Mouse (Mus musculus) WW6 (cell line): ENCODE data around the gene Tprkb.
"Not testable (repeated sequence)": the region's sequence is repeated elsewhere in the genome, so short reads cannot be mapped to it uniquely, and the experiment has no call there.

Experiments
- DNase-seq: peaks from one replicate; pipeline ENCODE4 v3.0.0-alpha.2; 2013; ENCODE audit warnings: low read depth, low spot score

Gene Tprkb

DNA sequence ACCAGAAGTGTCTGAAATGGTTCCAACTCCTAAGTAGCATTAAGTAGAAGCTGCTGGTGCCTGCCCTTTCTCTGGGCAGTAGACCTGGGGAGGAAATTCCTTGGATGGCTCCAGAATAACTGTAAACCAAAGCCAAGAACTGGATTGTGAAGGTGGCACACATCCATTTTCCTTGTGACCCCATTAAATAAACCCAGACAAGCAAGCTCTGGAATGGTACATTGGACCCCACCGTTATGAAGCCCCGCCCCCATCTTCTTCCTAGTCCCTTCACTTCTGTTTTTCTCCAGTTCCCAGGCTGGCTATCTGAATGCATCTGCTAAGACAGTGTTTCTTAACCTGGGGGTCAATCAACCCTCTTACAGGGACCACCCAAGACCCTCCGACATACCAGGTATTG, at the start of gene Tprkb:
Gene Tprkb (plus strand): TSS at position 279 of the 400 bp plus-strand sequence.
- DNase-seq = no peak

- no peak for DNase-seq
Observed at GRCm38 (mm10) chr6:85862565-85862964, 49.1 kb upstream of the Tprkb start.

DNA sequence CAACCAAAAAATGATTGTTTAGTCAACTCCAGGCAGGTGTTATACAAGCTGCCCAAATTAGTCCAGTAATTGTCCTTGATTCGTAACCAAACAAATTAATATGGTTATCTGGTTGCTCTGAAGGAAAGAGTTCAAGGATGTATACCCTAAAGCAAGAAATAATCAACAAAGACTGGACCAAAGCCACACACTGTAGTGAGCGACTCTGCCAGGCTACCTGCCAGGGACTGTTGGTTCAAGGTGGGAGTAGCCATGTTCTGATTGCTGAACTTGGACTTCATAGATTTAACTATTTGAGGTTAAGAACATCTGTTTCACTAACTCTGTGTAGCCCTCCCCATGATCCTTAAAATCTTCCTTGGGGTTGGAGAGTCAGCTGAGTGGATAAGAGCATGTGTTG, 48.5 kb upstream of the Tprkb start:
- no peak for DNase-seq

GRCm38 (mm10) chr6:85863840-85864239, 47.8 kb upstream of the Tprkb start:
- no peak for DNase-seq

DNA sequence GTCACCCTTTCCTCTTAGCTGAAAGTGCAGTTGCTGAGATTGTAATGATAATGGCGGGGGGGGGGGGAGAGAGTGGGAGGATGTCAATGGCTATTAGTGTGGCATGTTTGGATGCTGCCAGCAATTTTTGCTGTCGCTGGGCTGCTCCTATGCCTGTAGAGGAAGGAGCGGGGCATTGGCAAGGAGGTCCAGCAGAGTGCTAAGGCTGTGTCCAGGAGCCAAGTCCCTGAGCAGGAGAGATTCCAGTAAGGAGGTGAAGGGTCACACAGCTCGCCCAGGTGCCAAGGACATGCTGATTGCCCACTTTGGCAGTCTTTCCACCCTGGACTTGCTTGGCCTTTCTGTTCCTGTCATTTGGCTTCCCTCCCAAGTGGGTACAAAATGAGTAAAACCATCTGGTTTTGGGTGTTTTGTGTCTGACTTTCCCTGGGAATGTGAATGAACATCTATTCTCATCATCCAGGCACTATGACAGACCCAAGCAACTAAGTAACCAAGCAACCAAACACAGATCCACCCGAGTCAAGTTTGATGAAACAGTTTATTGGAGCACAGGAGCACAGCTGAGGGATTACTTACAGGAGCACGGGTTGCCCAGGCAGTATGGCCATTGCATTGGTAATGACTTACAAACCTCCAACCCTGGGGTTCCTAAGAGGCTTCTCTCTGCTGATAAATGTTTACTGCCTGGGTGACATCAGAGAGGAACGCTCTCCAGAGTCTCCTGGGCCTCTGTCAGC, 46.6 kb upstream of the Tprkb start:
- not testable (repeated sequence) for DNase-seq

GRCm38 (mm10) chr6:85866166-85866565, 45.5 kb upstream of the Tprkb start:
- DNase-seq = not testable (repeated sequence)

DNA sequence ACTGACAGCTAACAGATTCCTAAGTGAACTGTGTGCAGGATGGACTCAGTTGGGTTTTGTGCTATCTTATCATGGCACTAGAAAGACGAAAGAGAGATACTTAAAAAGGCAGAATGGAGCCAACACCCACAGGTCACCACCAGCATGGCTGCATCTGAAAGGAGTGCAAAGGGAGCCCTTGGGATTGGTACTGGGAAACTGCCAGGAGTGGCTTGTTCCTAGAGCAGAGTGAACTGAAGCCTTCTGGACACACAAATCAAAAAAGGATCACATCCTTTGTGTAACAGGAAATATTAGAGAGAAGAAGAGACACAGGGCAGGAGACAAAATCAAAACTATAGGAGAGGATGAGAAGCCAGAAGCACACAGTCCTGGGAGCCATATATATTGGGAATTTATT, 44.7 kb upstream of the Tprkb start:
- DNase-seq = not testable (repeated sequence)

DNA sequence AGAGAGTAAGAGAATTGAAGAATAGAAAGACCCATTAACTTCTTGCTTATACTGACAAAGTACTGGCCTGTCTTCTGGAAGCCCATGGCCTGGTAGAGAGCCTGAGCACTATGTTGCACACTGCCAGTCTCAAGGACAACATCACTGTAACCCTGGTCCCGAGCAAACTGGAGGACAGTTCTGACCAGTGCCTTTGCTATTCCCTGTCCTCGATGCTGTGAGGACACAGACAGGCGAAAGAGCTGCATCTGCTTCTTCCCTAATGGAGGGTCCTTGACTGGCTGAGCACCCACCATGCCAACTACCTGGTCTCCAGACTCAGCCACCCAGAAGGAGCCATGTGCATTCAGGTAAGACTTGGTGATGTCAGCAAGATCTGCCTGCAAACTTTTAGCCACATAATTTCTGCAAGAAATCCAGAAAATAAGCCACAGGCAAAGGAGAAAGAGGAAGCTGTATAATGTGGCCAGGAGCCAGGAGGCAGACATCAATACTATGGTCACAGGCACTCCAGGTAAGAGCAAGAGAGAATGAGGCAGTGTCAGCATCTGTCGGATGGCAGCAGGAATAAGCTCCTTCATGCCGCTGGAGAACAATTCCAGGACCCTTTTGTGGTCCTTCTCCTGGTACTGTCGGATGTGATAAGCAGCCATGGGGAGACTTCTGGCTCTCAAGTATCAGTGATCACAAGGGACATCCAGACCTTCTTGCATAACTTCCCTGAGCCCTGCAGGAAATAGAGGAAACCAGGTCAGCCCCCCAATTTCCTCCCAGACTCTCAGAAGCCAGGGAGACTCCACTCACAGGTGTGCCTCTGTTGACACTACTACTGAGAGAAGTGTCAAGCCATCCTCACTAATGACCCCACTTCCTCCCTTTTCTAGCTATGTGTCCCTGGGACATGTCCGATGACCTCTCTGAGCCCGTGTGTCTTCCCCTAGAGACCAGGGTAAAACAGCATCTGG, 43.7 kb upstream of the Tprkb start:
- DNase-seq = no peak

GRCm38 (mm10) chr6:85869006-85869405, 42.7 kb upstream of the Tprkb start, which contains the start of gene Nat8f2:
Gene Nat8f2 (minus strand): TSS chr6:85869158.
- DNase-seq = not testable (repeated sequence)

DNA sequence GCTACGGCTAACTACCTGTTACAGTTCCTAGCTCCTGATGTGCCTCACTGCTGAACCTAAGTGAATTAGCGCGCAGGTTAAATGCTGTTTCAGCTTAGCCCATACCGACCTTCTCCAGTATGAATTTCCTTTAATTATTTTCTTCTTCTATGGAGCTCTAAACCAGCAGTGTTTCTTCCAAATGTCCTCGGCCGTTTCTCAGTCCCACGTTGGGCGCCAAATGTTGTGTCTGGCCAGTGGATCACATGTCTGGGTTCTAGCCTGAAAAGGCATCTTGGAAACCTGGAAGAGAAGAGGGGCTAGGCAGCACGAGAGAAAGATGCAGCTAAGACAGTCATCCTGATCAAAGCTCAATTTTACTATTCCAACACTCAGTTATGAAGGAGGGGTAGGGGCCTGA, 28.4 kb upstream of the Tprkb start:
- not testable (repeated sequence) for DNase-seq

- DNase-seq = no peak
Observed at GRCm38 (mm10) chr6:85884311-85884710, 27.4 kb upstream of the Tprkb start.

DNA sequence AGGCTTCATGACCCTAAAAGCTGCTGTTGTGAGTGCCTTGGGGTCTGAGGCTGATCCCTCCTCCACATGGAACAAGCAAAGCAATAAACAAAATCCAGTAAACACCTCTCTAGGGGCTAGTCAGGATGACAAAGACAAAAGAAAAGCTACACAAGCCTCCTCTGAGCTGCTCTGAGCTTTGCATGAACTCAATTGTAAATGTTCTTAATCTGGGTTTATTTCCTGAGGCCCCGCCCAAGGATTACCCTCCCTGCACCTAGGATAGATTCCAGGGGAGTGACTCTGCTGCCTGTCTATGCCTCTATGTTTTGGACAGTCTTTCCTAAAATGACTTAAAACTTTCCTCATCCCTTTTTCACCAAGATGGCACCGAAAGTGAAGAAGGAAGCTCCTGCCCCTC, 22.7 kb upstream of the Tprkb start:
- DNase-seq = no peak

DNA sequence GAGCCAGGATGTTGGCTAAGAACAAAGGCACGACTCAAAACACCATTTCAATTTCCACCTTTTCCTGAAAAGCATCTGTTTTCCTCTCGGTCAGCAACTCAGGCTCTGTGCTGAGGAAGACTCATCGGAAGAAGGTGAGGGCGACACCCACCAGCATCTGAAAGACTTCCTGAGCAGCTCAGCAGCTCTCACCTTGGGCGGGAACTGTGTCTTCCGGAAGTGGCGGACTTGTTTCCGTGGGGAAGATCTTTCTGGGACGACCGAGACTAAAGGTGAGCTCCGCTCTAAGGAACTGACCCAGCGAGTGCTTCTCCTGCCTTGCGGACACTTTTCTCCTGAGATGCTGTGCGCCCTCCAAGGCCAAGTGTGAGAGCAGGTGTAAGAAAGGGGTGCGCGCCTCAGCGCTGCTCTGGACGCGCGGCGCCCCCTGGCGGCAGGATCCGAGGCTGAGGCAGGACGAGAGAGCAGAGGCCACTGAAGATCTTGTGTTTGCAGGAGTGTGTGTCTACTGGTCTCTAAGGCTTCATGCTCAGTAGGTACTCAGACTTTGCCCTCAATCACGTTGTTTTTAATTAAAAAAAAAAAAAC, 16.5 kb upstream of the Tprkb start:
- not testable (repeated sequence) for DNase-seq

DNA sequence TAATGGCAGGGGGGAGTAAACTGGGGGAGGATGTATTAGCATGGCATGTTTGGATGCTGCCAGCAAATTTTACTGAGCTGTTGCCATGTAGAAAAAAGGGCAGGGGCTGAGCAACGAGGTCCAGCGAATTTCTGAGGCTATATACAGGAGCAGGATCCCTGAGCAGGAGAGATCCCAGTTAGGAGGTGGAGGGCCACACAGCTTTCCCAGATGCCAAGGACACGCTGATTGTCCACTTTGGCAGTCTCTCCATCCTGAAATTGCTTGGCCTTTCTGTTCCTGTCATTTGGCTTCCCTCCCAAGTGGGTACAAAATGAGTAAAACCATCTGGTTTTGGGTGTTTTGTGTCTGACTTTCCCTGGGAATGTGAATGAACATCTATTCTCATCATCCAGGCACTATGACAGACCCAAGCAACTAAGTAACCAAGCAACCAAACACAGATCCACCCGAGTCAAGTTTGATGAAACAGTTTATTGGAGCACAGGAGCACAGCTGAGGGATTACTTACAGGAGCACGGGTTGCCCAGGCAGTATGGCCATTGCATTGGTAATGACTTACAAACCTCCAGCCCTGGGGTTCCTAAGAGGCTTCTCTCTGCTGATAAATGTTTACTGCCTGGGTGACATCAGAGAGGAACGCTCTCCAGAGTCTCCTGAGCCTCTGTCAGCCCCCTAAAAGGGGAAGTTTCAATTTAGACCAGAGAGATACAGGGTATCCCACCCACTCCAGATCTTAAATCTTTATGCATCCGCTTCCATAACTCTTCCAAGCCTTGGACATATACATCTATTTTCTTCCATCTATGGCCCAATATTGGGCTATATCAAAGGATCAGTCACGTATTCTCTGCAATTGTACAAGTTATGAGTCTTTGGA, 12.8 kb upstream of the Tprkb start:
- DNase-seq = not testable (repeated sequence)

- no peak for DNase-seq
Observed at GRCm38 (mm10) chr6:85902303-85902702, 9.4 kb upstream of the Tprkb start.

GRCm38 (mm10) chr6:85904642-85905061, 7.0 kb upstream of the Tprkb start, which contains the start of gene Nat8f4:
Gene Nat8f4 (minus strand): TSS chr6:85904884.
- DNase-seq = not testable (repeated sequence)

DNA sequence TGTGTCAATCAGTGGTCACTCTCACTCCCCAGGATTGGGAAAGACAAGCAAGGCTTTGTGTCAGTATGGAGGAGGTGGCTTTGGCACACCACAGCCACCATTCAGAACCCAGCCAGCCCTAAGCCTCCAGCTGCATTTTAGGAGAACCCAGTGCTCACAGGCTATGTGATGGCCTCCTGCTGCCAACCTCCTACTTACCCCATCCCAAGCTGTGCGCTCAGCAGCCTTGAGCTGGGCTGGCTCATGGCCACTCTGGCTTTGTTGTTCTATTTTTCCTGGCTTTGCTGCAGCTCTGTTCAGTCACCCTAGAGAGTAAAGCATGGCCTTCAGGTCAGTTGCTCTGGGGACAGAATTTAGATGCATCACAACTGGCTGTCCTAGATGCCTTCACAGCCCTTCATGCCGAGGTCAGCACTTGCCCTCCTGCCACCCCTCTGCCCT, 4.7 kb upstream of the Tprkb start:
- not testable (repeated sequence) for DNase-seq

DNA sequence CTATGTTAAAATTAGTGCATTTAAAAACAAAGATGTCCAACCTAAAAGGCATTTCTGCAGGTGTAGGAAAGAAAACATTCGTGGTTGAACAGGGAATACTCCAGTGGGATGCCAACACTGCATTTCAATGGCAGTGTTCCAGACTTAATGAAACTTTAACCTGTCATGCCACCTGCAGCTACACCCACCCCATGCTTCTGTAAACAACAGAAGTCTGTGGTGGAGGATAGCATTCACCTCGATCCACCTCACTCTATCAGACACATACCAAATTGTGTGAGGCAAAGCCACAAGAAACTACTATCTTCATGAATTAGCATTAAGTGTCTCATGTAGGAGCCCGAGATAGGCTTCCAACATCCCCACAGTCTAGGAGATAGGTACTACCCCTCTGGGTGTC, 3.3 kb upstream of the Tprkb start:
- no peak for DNase-seq

GRCm38 (mm10) chr6:85909704-85910103, 2.0 kb upstream of the Tprkb start:
- DNase-seq = no peak

GRCm38 (mm10) chr6:85915141-85915538, 3.5 kb downstream of the Tprkb start:
- no peak for DNase-seq
